Mouse (Mus musculus) thymus, postnatal 0 days (tissue): ENCODE data around the gene Zfp764. TPM values are rescaled to one million over a fixed set of nuclear protein-coding genes. Genes with fewer than 3 reads are reported as not detected.

Experiments
- polyA plus RNA-seq: library from polyadenylated mRNA; unstranded; fragments of >200 nt; fragmentation: Nextera tagmentation; extraction: Ambion mirVana; gene quantifications from 2 replicates; pipeline ENCODE4 v1.2.1, GENCODE M21; 2015

Zfp764 gene
- polyA plus RNA-seq, 1 experiment from 2014 or later = 6.8 TPM

Other genes starting within 250 kb of the Zfp764 start
- 59.5 and 62.0 TPM in 2 replicates for gene Cd2bp2, start 210.8 kb downstream of the Zfp764 start, polyA plus RNA-seq
- gene Tbc1d10b, start 198.4 kb downstream of the Zfp764 start, polyA plus RNA-seq = 20.5 and 27.4 TPM in 2 replicates
- 67.7 and 68.9 TPM in 2 replicates for gene Mylpf, start 197.9 kb downstream of the Zfp764 start, polyA plus RNA-seq
- 25.4 and 29.7 TPM in 2 replicates for gene Zfp553, start 173.8 kb downstream of the Zfp764 start, polyA plus RNA-seq
- 638 and 684 TPM in 2 replicates for gene Sept1, start 173.7 kb downstream of the Zfp764 start, polyA plus RNA-seq
- 34.7 and 37.0 TPM in 2 replicates for gene Zfp771, start 162.5 kb downstream of the Zfp764 start, polyA plus RNA-seq
- 181 and 213 TPM in 2 replicates for gene Dctpp1, start 146.1 kb downstream of the Zfp764 start, polyA plus RNA-seq
- 146 and 151 TPM in 2 replicates for gene Sephs2, start 132.8 kb downstream of the Zfp764 start, polyA plus RNA-seq
- 81.6 and 96.5 TPM in 2 replicates for gene Itgal, start 110.6 kb downstream of the Zfp764 start, polyA plus RNA-seq
- gene Zfp768, start 61.2 kb downstream of the Zfp764 start, polyA plus RNA-seq = 2.5 TPM in 2 replicates
- 7.3 and 8.0 TPM in 2 replicates for gene Zfp747, start 30.8 kb downstream of the Zfp764 start, polyA plus RNA-seq
- gene 9130019O22Rik, start 19.7 kb downstream of the Zfp764 start, polyA plus RNA-seq = 4.8 and 6.0 TPM in 2 replicates
- 4.4 and 4.9 TPM in 2 replicates for gene E430018J23Rik, start 13.2 kb downstream of the Zfp764 start, polyA plus RNA-seq
- gene Zfp688, start 15.2 kb upstream of the Zfp764 start, polyA plus RNA-seq = 26.2 and 28.0 TPM in 2 replicates
- 4.3 and 4.7 TPM in 2 replicates for gene Zfp689, start 42.3 kb upstream of the Zfp764 start, polyA plus RNA-seq
- gene Prr14, start 52.8 kb upstream of the Zfp764 start, polyA plus RNA-seq = 51.0 and 54.6 TPM in 2 replicates
- 14.6 and 20.0 TPM in 2 replicates for gene Fbrs, start 72.4 kb upstream of the Zfp764 start, polyA plus RNA-seq
- 22.2 and 29.8 TPM in 2 replicates for gene Srcap, start 105.2 kb upstream of the Zfp764 start, polyA plus RNA-seq
- gene Gm42715, start 112.8 kb upstream of the Zfp764 start, polyA plus RNA-seq = 10.9 and 15.9 TPM in 2 replicates
- gene Tmem265, start 154.6 kb upstream of the Zfp764 start, polyA plus RNA-seq = 10.8 and 16.1 TPM in 2 replicates
- gene Phkg2, start 166.5 kb upstream of the Zfp764 start, polyA plus RNA-seq = 55.2 and 62.1 TPM in 2 replicates
- 2.8 and 3.5 TPM in 2 replicates for gene Ccdc189, start 181.8 kb upstream of the Zfp764 start, polyA plus RNA-seq
- gene Rnf40, start 181.9 kb upstream of the Zfp764 start, polyA plus RNA-seq = 42.5 and 44.3 TPM in 2 replicates
- 6.6 and 7.0 TPM in 2 replicates for gene Zfp629, start 209.0 kb upstream of the Zfp764 start, polyA plus RNA-seq